ENCODE assay signal across 8 mouse cellular contexts in genomic region chr6:5383336-5384177, GRCm38 (mm10). TPM values are rescaled to one million over a fixed set of nuclear protein-coding genes. Genes with fewer than 3 reads are reported as not detected.
A peak's percentile ranks its signal among the peaks of the same experiment; 100 is the strongest.
DNase-seq lines count a peak whose midpoint lies in the region; ATAC-seq and TF ChIP-seq lines count a peak whose summit lies in the region.

Gene Asb4 (plus strand): TSS chr6:5383386.

- H3K9me3 ChIP-seq in heart, embryonic 11.5 days (replicated peaks; ENCODE audit: control insufficient read depth, low read length) = no peaks in the 10 kb centered on the region
- no peaks in the 10 kb centered on the region for H3K9me3 ChIP-seq in lung, postnatal 0 days (ENCODE audit: low read length)
- H3K9me3 ChIP-seq in stomach, embryonic 16.5 days (replicated peaks; ENCODE audit: control insufficient read depth, low read length) = no peaks in the 10 kb centered on the region

- H3K4me1 ChIP-seq in heart, embryonic 11.5 days (ENCODE audit: control insufficient read depth, insufficient read depth, low read length) = 0 out of 2 replicates have a peak, but pooled peaks cover 8% of the 10 kb centered on the region
- H3K4me1 ChIP-seq in lung, postnatal 0 days (ENCODE audit: insufficient read depth, low read depth, low read length) = peaks cover 3% of the 10 kb centered on the region; the same call in 1 of the 2 replicates
- peaks cover 23% of the 10 kb centered on the region for H3K4me1 ChIP-seq in stomach, embryonic 16.5 days (ENCODE audit: control insufficient read depth, insufficient read depth, low read length)

- TF ChIP-seq CTCF in brain, embryonic 14.5 days (IDR thresholded peaks at IDR 0.05; ENCODE audit: borderline replicate concordance, extremely low read depth, insufficient read depth, insufficient read length) = no peak
- no peak for TF ChIP-seq CTCF in lung, postnatal 0 days (IDR thresholded peaks at IDR 0.05)

- TF ChIP-seq POLR2A in brain, embryonic 14.5 days (IDR thresholded peaks at IDR 0.05; ENCODE audit: borderline replicate concordance, extremely low read depth, insufficient read depth, insufficient read length, poor library complexity, severe bottlenecking) = no peak

- ATAC-seq in heart, embryonic 11.5 days (replicated peaks; ENCODE audit: insufficient number of reproducible peaks, low FRiP score, low TSS enrichment) = no peak
- ATAC-seq in granulocyte monocyte progenitor cell, adult 5-6 weeks (replicated peaks; ENCODE audit: poor library complexity, severe bottlenecking) = peak; percentile 26; the same call in 1 of the 2 replicates
- ATAC-seq in lung, postnatal 0 days = 0 out of 2 replicates have a peak, but pooled peaks have one; percentile 59
- ATAC-seq in stomach, embryonic 16.5 days (ENCODE audit: insufficient read depth, low FRiP score) = no peak
- no peak for ATAC-seq in erythroblast, adult 5-6 weeks (replicated peaks; ENCODE audit: low FRiP score, poor library complexity, severe bottlenecking)

- H3K4me3 ChIP-seq in heart, embryonic 11.5 days (ENCODE audit: low read depth, low read length) = peak within 1 kb of the TSS; percentile 38
- H3K4me3 ChIP-seq in lung, postnatal 0 days (ENCODE audit: low read depth, low read length) = peak within 1 kb of the TSS; percentile 28; the same call in 1 of the 2 replicates
- peak within 1 kb of the TSS; percentile 41 for H3K4me3 ChIP-seq in stomach, embryonic 16.5 days (replicated peaks; ENCODE audit: low read length)

- no peak for TF ChIP-seq EP300 in lung, postnatal 0 days (IDR thresholded peaks at IDR 0.05)

- H3K27me3 ChIP-seq in heart, embryonic 11.5 days (ENCODE audit: control insufficient read depth, insufficient read depth, low read length) = no peaks in the 10 kb centered on the region
- H3K27me3 ChIP-seq in lung, postnatal 0 days (replicated peaks; ENCODE audit: insufficient read depth, low read length) = no peaks in the 10 kb centered on the region
- H3K27me3 ChIP-seq in stomach, embryonic 16.5 days (ENCODE audit: control insufficient read depth, insufficient read depth, low read length) = no peaks in the 10 kb centered on the region

- H3K4me2 ChIP-seq in heart, embryonic 11.5 days = peak within 1 kb of the TSS; percentile 83
- H3K4me2 ChIP-seq in lung, postnatal 0 days (replicated peaks; ENCODE audit: low read depth, low read length) = peak within 1 kb of the TSS; percentile 48
- peak within 1 kb of the TSS; percentile 58 for H3K4me2 ChIP-seq in stomach, embryonic 16.5 days (ENCODE audit: low read depth, low read length)

- H3K27ac ChIP-seq in heart, embryonic 11.5 days (ENCODE audit: low read depth, low read length) = no peak within 1 kb of the TSS
- no peak within 1 kb of the TSS for H3K27ac ChIP-seq in lung, postnatal 0 days (ENCODE audit: low read length)
- H3K27ac ChIP-seq in stomach, embryonic 16.5 days (ENCODE audit: low read length) = peak within 1 kb of the TSS; percentile 53; the same call in 1 of the 2 replicates

- no peaks in the 10 kb centered on the region for H3K36me3 ChIP-seq in heart, embryonic 11.5 days (ENCODE audit: control insufficient read depth, insufficient read depth, low read length)
- no peaks in the 10 kb centered on the region for H3K36me3 ChIP-seq in lung, postnatal 0 days (ENCODE audit: insufficient read depth, low read length)
- no peaks in the 10 kb centered on the region for H3K36me3 ChIP-seq in stomach, embryonic 16.5 days (ENCODE audit: control insufficient read depth, insufficient read depth, low read length)

- H3K9ac ChIP-seq in heart, embryonic 11.5 days (ENCODE audit: low read depth, low read length) = peak within 1 kb of the TSS; percentile 44
- H3K9ac ChIP-seq in lung, postnatal 0 days (replicated peaks; ENCODE audit: low read depth) = no peak within 1 kb of the TSS
- peak within 1 kb of the TSS; percentile 46 for H3K9ac ChIP-seq in stomach, embryonic 16.5 days (ENCODE audit: low read length)

- WGBS in heart, embryonic 11.5 days (ENCODE audit: insufficient replicate concordance) = 11% methylated on average over 19 of the region's 19 CpGs
- WGBS in lung, postnatal 0 days = 10% methylated on average over 19 of the region's 19 CpGs
- 10% methylated on average over 19 of the region's 19 CpGs for WGBS in stomach, embryonic 16.5 days

- no peak for DNase-seq in heart, adult 11 months
- peak; percentile 90 for DNase-seq in brain, embryonic 14.5 days (ENCODE audit: low read depth)
- DNase-seq in lung, postnatal 0 days (ENCODE audit: low spot score) = no peak
- DNase-seq in layer of hippocampus, adult 9-11 months = no peak

RNA-seq across cellular contexts. Expression of gene Asb4, which starts in this region (rescaled TPM):
- polyA plus RNA-seq in heart, embryonic 11.5 days (2014; fragmentation: Nextera tagmentation; extraction: Ambion mirVana) = 58.4 and 70.1 TPM in 2 replicates
- 19.1 and 20.4 TPM in 2 replicates for polyA plus RNA-seq in brain, embryonic 14.5 days (2012; rRNA removed)
- total RNA-seq in granulocyte monocyte progenitor cell, adult 5-6 weeks (2014; fragmentation: Nextera tagmentation) = not detected in 2 replicates
- total RNA-seq in granulocyte monocyte progenitor cell, adult 5-6 weeks (2017) = not detected in 2 replicates
- 2.1 and 2.2 TPM in 2 replicates for polyA plus RNA-seq in lung, postnatal 0 days (2015; fragmentation: Nextera tagmentation; extraction: Ambion mirVana)
- 8.8 and 11.6 TPM in 2 replicates for polyA plus RNA-seq in stomach, embryonic 16.5 days (2015; fragmentation: Nextera tagmentation; extraction: Ambion mirVana)
- not detected in 2 replicates for total RNA-seq in erythroblast, adult 5-6 weeks (2015; ENCODE audit: low replicate concordance)
- total RNA-seq in erythroblast, adult 5-6 weeks (2017; ENCODE audit: low replicate concordance) = not detected in 2 replicates

Comparison
In these comparisons a context has a peak if more than half of its experiments do, and no peak if none do; other contexts are left out.
1. Peak in ATAC-seq in granulocyte monocyte progenitor cell, adult 5-6 weeks; RNA of the gene not detected or under 1 TPM.